Mouse (Mus musculus) adrenal gland, adult (tissue): Measurements from ENCODE around the gene Zfp451.
A peak's percentile ranks its signal among the peaks of the same experiment; 100 is the strongest.

Experiments used
- DNase-seq, 2 experiments: peaks; one replicate each; pipeline ENCODE4 v3.0.0; 2022 to 2023; ENCODE audit warnings: low spot score in 1 of 2; ENCODE audit not compliant: inconsistent age in 2 of 2

Gene Zfp451

DNA sequence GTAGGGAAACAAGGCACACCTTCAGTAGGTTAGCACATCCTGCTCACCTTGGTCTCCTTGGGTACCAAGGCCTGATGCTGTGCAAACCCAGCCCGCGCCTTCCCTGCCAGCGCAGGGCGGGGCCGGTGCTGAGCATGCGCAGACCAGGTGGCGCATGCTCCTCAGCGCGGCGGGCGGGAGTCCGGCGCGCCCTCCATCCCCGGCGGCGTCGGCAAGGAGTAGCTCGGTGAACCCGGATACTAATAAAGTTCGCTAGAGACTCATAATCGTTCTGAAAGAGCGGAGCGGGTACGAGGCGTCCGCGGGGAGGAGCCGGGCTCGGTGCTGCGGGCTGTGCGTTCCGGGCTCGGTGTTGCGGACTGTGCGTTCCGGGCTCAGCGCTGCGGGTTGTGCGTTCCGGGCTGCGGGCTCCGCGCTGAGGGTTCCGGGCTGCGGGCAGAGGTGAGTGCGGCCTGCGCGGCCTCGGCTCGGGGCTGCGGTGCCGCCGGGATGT, 94.6 kb downstream of the Zfp451 start, which contains the start of gene Rab23:
Rab23 (plus strand) TSS at position 155 of the 493 bp plus-strand sequence.
- DNase-seq: peak; percentile 87 to 93

DNA sequence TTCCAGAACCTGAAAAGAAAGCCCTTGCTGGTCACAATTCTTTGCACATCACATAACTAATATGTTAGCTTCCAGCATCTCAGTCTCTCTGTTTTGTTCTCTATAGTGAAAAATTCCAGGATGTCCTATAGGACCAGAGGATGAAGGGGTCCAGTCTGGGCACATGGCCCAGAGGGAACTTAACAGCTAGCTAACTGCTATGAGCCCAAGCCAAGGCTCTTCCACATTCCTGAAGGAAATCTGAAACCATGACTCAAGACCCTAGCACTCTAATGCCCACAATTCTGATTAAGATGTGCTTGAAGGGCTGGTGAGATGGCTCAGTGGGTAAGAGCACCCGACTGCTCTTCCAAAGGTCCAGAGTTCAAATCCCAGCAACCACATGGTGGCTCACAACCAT, 96.8 kb downstream of the Zfp451 start:
- no peak for DNase-seq

DNA sequence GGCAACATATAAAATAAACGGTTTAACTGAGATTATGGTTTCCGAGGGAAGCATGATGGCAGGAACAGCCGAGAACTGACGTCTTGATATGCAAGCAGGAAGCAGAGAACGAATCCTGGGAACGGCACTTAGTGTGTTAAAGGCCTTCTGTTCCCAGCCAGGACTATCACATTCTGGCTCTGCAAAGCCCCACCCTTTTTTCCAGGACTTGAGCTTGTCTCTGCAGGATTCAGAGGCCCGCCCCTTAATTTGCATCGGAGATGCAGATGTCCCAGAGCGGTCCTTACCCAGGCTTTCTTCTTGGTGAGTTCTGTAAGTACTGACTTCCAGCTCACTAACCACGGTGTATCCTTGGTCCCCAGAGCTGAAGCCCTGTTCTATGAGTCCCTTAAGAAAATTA, 99.6 kb downstream of the Zfp451 start:
- no peak for DNase-seq

DNA sequence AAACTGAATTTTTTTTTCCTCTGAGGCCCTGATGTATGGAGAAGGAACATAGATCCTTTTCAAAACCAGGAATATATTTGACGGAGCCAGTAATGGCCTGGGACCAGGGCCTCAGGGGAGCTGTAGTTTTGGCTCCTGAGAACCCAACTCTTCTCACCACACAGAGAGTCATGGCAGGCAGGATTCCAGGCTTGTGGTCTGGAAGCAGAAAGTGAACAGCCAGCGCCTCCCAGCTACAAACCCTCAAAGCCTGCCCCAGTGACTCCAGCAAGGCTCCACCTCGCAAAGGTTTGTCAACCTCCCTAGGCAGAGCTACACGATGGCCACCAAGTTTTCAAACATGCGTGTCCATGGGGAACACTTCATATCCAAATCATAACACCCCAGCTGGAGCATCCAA, 102.4 kb downstream of the Zfp451 start:
- DNase-seq: no peak
